Mouse (Mus musculus): Measurements from ENCODE around the gene Amt.
A peak's percentile ranks its signal among the peaks of the same experiment; 100 is the strongest.

Gene Amt

DNA sequence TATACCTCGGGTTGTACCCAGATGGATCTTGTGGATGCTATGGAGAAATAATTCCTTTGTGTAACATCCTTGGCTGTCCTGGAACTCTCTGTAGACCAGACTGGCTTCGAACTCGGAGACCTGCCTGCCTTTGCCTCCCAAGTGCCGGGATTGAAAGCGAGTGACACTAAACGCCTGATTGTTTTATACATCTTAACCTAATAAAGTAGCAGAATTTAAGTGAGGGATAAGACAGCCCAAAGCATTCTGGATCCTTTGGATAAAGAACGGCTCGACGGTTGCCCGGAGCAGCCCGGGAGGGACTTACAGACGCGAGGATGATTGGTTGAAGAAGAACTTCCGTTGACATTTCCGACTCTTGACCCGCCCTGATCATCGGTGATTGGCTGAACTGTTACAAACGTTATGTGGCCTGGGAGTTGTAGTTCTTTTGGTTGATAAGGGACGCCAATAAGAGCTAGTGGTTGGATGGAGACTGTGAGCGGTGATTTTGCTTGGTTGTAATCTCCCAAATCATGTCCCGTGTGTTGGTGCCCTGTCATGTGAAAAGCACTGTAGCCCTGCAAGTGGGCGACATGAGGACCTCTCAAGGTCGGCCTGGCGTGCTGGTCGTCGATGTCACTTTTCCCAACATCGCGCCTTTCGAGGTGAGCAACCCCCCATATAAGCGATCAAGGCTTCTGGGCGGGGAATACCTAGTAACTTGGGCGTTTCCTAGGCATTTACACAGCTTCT is 6.5 kb upstream of the Amt start, which contains the start of gene Nicn1:
Gene Nicn1, plus strand, starts transcription at position 414 of the 735 bp plus-strand sequence.
- TF ChIP-seq CTCF (conservative IDR thresholded peaks at IDR 0.05; ENCODE audit: low read length) (no peak), NANOG (IDR thresholded peaks at IDR 0.05; ENCODE audit: borderline replicate concordance, low read length) (no peak), POU5F1 (IDR thresholded peaks at IDR 0.05; ENCODE audit: borderline replicate concordance, low read length) (no peak)
- peaks cover 46% of the 10 kb centered on the region for H3K4me1 ChIP-seq (replicated peaks; ENCODE audit: low read depth, low read length)
- peaks cover 20% of the 10 kb centered on the region for H3K36me3 ChIP-seq (ENCODE audit: insufficient read depth, low read length)
- H3K9me3 ChIP-seq (ENCODE audit: low read length), result no peaks in the 10 kb centered on the region
- no peaks in the 10 kb centered on the region for H3K27me3 ChIP-seq (ENCODE audit: insufficient read depth, low read length)
- H3K4me3 ChIP-seq (replicated peaks; ENCODE audit: low read length), result peak within 1 kb of the TSS; percentile 82

DNA sequence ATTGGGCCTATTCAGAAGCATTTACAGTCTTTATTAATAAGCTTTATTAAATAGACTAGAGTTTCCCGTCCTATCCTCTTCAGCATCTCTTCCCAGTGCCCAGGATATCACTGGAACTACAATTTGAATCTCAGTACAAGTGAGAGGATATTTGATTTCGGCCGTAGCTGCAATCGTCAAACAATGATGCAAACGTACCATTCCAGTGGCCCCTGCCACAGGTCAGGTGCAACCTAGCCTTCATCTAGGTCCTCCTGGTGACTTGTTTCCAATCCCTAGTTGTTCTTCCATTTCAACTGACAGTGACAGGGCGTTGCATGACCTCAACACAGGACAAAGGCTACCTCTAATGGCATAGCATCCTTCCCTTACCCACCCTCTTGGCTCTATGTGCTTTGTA is 5.9 kb upstream of the Amt start:
- Histone ChIP-seq H3K36me3 (ENCODE audit: insufficient read depth, low read length) (peaks cover 23% of the 10 kb centered on the region), H3K9me3 (ENCODE audit: low read length) (no peaks in the 10 kb centered on the region), H3K27me3 (ENCODE audit: insufficient read depth, low read length) (no peaks in the 10 kb centered on the region), H3K4me3 (replicated peaks; ENCODE audit: low read length) (peak overlapping the region; percentile 82), H3K4me1 (replicated peaks; ENCODE audit: low read depth, low read length) (peaks cover 52% of the 10 kb centered on the region)
- TF ChIP-seq CTCF (conservative IDR thresholded peaks at IDR 0.05; ENCODE audit: low read length), result no peak
- TF ChIP-seq POU5F1 (IDR thresholded peaks at IDR 0.05; ENCODE audit: borderline replicate concordance, low read length), result no peak
- TF ChIP-seq NANOG (IDR thresholded peaks at IDR 0.05; ENCODE audit: borderline replicate concordance, low read length), result no peak

DNA sequence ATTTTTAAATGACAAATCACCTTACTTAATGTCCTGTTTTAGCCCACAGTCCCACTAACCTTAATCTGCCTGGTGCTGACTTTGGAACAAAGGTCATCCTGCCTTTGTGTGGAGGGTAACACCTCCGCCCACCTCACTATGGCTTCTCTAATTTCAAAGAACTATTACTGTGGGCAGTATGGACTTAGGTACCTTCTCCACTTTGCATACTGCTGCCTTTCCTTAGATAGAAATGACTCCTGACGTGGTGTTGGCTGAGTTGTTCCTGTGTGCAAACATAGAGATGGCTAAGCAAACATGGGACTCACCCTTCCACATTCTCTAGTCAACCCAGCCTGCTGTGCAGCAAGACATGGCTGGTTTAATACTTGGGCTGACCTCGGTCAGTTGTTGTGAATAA is 5.2 kb downstream of the Amt start:
- TF ChIP-seq POU5F1 (IDR thresholded peaks at IDR 0.05; ENCODE audit: borderline replicate concordance, low read length) (no peak), NANOG (IDR thresholded peaks at IDR 0.05; ENCODE audit: borderline replicate concordance, low read length) (no peak), CTCF (conservative IDR thresholded peaks at IDR 0.05; ENCODE audit: low read length) (no peak)
- Histone ChIP-seq H3K4me1 (replicated peaks; ENCODE audit: low read depth, low read length) (peaks cover 54% of the 10 kb centered on the region), H3K27me3 (ENCODE audit: insufficient read depth, low read length) (no peaks in the 10 kb centered on the region), H3K4me3 (replicated peaks; ENCODE audit: low read length) (no peak overlapping the region), H3K36me3 (ENCODE audit: insufficient read depth, low read length) (peaks cover 70% of the 10 kb centered on the region), H3K9me3 (ENCODE audit: low read length) (no peaks in the 10 kb centered on the region)

DNA sequence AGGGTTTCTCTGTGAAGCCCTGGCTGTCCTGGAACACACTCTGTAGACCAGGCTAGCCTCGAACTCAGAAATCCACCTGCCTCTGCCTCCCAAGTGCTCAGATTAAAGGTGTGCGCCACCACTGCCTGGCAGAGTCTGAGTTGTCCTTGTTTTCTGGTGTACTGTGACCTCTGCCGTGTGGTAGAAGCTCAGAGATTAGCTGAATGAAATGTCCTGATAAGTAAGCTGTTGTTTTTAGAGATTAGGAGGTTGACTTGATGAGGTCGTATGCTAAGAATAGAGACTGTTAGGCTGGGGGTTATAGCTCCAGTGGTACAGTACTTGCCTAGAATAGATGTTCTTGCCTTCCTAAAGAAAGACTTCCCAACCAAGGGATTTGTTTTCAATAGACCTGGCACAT is 8.1 kb downstream of the Amt start:
- peak overlapping the region; percentile 92 for H3K4me3 ChIP-seq (replicated peaks; ENCODE audit: low read length)
- TF ChIP-seq POU5F1 (IDR thresholded peaks at IDR 0.05; ENCODE audit: borderline replicate concordance, low read length), result no peak
- no peak for TF ChIP-seq NANOG (IDR thresholded peaks at IDR 0.05; ENCODE audit: borderline replicate concordance, low read length)
- H3K9me3 ChIP-seq (ENCODE audit: low read length), result no peaks in the 10 kb centered on the region
- H3K36me3 ChIP-seq (ENCODE audit: insufficient read depth, low read length), result peaks cover 56% of the 10 kb centered on the region
- peaks cover 57% of the 10 kb centered on the region for H3K4me1 ChIP-seq (replicated peaks; ENCODE audit: low read depth, low read length)
- no peaks in the 10 kb centered on the region for H3K27me3 ChIP-seq (ENCODE audit: insufficient read depth, low read length)

DNA sequence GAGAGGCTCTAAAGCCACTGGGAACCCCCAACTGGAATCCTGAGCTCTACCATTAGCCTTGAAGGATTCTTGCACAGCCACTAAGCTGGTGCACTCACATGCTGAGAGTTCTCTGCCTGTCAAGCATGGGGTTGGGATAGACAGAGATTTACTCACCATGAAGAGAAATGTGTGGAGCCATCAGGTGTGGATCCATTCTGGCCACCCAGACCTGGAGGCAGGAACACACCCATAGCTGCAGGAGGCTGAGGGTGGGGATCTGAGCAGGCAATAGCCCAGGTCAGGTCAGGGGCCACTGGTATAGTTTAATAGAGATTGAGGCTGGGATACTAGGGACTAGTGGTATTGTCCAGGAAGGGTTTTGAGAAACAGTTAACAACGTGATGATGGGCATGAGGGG is 8.5 kb downstream of the Amt start:
- H3K4me3 ChIP-seq (replicated peaks; ENCODE audit: low read length), result peak overlapping the region; percentile 92
- no peak for TF ChIP-seq CTCF (conservative IDR thresholded peaks at IDR 0.05; ENCODE audit: low read length)
- peaks cover 55% of the 10 kb centered on the region for H3K36me3 ChIP-seq (ENCODE audit: insufficient read depth, low read length)
- H3K9me3 ChIP-seq (ENCODE audit: low read length), result no peaks in the 10 kb centered on the region
- peaks cover 60% of the 10 kb centered on the region for H3K4me1 ChIP-seq (replicated peaks; ENCODE audit: low read depth, low read length)
- H3K27me3 ChIP-seq (ENCODE audit: insufficient read depth, low read length), result no peaks in the 10 kb centered on the region

DNA sequence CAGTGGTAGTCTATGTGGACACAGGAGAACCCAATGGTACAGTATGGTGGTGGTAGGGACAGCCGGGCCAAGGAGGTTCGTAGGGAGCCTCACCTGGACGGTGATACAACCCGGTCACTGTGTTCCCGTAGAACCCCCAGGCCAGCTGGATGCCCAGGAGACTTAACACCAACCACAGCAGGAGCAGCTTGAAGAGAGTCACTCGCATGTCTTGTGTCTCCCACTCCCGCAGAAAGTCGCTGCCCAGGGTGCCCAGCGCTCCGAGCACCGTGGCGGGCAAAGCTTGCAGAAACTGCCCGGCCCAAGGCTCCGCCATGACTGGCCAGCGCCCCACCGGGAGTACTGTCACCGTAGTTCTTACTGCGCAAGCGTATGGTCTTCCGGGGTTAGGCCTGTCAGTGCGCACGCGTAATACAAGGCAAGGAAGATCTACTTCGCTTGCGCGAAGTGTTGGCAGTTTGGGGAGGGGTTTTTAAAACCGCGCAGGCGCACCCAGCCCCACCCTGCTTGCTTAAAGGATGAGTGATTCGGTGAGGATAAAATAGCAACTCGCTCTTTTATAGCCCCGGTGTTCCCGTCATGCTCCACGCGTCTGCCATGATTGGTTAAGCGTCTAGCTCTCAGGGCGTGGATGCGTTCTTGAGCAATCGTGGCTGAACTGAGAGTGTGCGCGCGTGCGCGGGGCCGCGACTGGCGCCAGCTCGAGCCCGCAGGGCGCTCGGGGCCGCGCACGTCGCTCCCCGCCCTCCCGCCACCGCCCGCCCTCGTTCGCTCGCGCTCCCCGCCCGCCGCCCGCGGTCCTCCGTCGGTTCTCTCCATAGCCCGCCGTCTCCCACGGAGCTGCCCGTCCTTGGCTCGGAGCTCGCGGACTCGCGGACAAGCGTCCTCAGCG is 9.2 kb downstream of the Amt start, which contains the start of the genes Rhoa and Tcta:
Gene Rhoa, plus strand, starts transcription at position 501 of the 892 bp plus-strand sequence.
Gene Tcta, minus strand, starts transcription at position 532 of the 892 bp plus-strand sequence.
- Histone ChIP-seq H3K9me3 (ENCODE audit: low read length) (no peaks in the 10 kb centered on the region), H3K27me3 (ENCODE audit: insufficient read depth, low read length) (no peaks in the 10 kb centered on the region), H3K36me3 (ENCODE audit: insufficient read depth, low read length) (peaks cover 52% of the 10 kb centered on the region), H3K4me3 (replicated peaks; ENCODE audit: low read length) (peak within 1 kb of the TSS; percentile 92), H3K4me1 (replicated peaks; ENCODE audit: low read depth, low read length) (peaks cover 60% of the 10 kb centered on the region)
- TF ChIP-seq POU5F1 (IDR thresholded peaks at IDR 0.05; ENCODE audit: borderline replicate concordance, low read length), result no peak
- TF ChIP-seq CTCF (conservative IDR thresholded peaks at IDR 0.05; ENCODE audit: low read length), result no peak
- no peak for TF ChIP-seq NANOG (IDR thresholded peaks at IDR 0.05; ENCODE audit: borderline replicate concordance, low read length)

DNA sequence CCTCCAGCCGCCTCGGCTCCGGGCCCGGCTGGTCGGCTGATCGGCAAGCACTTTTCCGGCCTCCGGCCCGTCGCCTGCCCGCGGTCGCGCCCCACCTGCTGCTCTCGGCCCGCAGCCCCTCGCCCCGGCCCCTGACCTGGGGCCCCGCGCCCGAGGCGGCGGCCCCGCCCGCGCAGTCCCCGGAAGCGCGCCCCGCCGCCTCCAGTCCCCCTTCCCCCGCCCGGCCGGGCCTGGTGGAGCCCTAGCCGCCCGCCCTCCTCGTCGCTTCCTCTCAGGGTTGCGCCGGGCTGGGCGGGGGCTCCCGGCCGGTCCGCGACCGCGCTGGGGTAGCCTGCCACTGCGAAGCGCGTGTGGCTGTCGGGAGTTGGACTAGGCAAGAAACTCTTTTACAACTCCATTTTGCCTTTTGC is 9.9 kb downstream of the Amt start:
- Histone ChIP-seq H3K27me3 (ENCODE audit: insufficient read depth, low read length) (no peaks in the 10 kb centered on the region), H3K4me3 (replicated peaks; ENCODE audit: low read length) (peak overlapping the region; percentile 92), H3K36me3 (ENCODE audit: insufficient read depth, low read length) (peaks cover 53% of the 10 kb centered on the region), H3K4me1 (replicated peaks; ENCODE audit: low read depth, low read length) (peaks cover 61% of the 10 kb centered on the region), H3K9me3 (ENCODE audit: low read length) (no peaks in the 10 kb centered on the region)
- no peak for TF ChIP-seq NANOG (IDR thresholded peaks at IDR 0.05; ENCODE audit: borderline replicate concordance, low read length)
- TF ChIP-seq CTCF (conservative IDR thresholded peaks at IDR 0.05; ENCODE audit: low read length), result no peak
- no peak for TF ChIP-seq POU5F1 (IDR thresholded peaks at IDR 0.05; ENCODE audit: borderline replicate concordance, low read length)

DNA sequence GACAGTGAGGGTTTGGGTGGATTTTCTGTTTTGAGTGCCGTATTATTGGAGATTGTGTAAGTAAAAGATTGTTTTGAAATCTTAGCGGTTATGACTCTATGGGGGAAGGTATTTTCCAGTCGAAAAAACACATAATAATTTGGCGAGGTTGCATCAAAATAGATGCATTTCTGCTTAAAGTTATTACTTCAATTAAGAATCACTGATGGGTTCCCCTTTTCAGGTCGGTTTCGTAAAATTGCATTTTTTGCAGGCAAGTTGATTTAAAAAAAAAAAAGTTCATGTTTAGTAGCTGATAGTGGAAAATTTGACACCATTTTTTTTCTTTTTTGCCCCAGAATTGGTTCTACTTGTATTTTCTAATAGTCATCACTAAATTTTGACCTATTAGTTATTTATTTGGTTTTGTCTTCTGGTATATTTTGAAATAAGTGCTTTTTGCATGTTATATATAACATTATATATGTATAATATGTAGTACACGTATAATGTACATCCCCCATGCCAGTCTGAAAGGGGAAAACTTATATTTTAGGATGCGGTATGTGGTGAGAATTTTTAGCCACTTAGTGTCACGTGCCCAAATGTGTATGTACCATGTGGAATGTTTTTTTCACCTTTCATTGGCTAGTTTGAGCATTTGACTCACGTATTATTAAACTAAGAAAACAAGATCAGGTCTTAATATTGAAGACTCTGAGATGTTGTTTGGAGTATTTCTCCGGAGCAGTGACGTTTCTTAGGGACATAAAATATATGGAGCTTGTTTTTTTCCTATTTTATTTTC is 10.6 kb downstream of the Amt start:
- peak overlapping the region; percentile 92 for H3K4me3 ChIP-seq (replicated peaks; ENCODE audit: low read length)
- TF ChIP-seq POU5F1 (IDR thresholded peaks at IDR 0.05; ENCODE audit: borderline replicate concordance, low read length) (no peak), CTCF (conservative IDR thresholded peaks at IDR 0.05; ENCODE audit: low read length) (no peak), NANOG (IDR thresholded peaks at IDR 0.05; ENCODE audit: borderline replicate concordance, low read length) (no peak)
- no peaks in the 10 kb centered on the region for H3K9me3 ChIP-seq (ENCODE audit: low read length)
- H3K36me3 ChIP-seq (ENCODE audit: insufficient read depth, low read length), result peaks cover 54% of the 10 kb centered on the region
- H3K4me1 ChIP-seq (replicated peaks; ENCODE audit: low read depth, low read length), result peaks cover 61% of the 10 kb centered on the region
- no peaks in the 10 kb centered on the region for H3K27me3 ChIP-seq (ENCODE audit: insufficient read depth, low read length)
